ENCODE assay signal across 28 mouse cellular contexts in genomic region chr19:4701221-4701620, GRCm38 (mm10). TPM values are rescaled to one million over a fixed set of nuclear protein-coding genes. Genes with fewer than 3 reads are reported as not detected.
DNase-seq lines count a peak whose midpoint lies in the region; ATAC-seq and TF ChIP-seq lines count a peak whose summit lies in the region.
"Had no signal": no experiment of that assay in that cellular context is flagged by ENCODE, and none has a peak within 500 bp of the region (broad histone marks: within the 10 kb centered on the region; RNA-seq: fewer than 3 reads in every experiment).

No protein-coding gene starts in this region.

- peak; percentile 22 for DNase-seq in cerebellum, adult 9-10 months
- DNase-seq in cerebellum, postnatal 14 days: no peak
- DNase-seq in liver, postnatal 0 days: no peak
- no peak for DNase-seq in liver
- no peak for DNase-seq in urinary bladder, adult 2 months (ENCODE audit: low spot score)
- no peak for DNase-seq in frontal cortex, postnatal 10 days (ENCODE audit: low spot score in 2 of 2)
- DNase-seq: adrenal gland, adult 8-10 months; cerebellum, adult 2 months; gastrocnemius, postnatal 14 days; heart, adult 2 months; heart, postnatal 36 days; kidney, adult 8-10 months; kidney, postnatal 10 days; layer of hippocampus, postnatal 36 days; left cerebral cortex, postnatal 4 days; lung, adult 2 months had no signal

- 22% methylated on average over 7 of the region's 7 CpGs for WGBS in liver, postnatal 0 days (ENCODE audit: insufficient replicate concordance)

- H3K4me3 ChIP-seq in liver, postnatal 0 days (ENCODE audit: low read depth, low read length): no peak overlapping the region
- H3K4me3 ChIP-seq in C2C12 (ENCODE audit: insufficient read depth, poor library complexity, severe bottlenecking): no peak overlapping the region
- H3K4me3 ChIP-seq: forebrain, embryonic 10.5 days; heart, adult 2 months; hindbrain, embryonic 15.5 days; intestine, embryonic 15.5 days; layer of hippocampus, adult 2 months; midbrain, embryonic 10.5 days had no signal

- no peaks in the 10 kb centered on the region for H3K79me2 ChIP-seq in C2C12 (ENCODE audit: control insufficient read depth, insufficient read depth)

- H3K4me2 ChIP-seq in liver, postnatal 0 days (ENCODE audit: low read depth, low read length): no peak overlapping the region
- H3K4me2 ChIP-seq: hindbrain, embryonic 15.5 days; intestine, embryonic 15.5 days; liver, embryonic 11.5 days had no signal

- no peak for TF ChIP-seq EP300 in liver, postnatal 0 days (IDR thresholded peaks at IDR 0.05; ENCODE audit: low read depth)

- H3K27me3 ChIP-seq in liver, postnatal 0 days (ENCODE audit: insufficient read depth, low read length): peaks cover 31% of the 10 kb centered on the region
- H3K27me3 ChIP-seq in C2C12 (ENCODE audit: control insufficient read depth, insufficient read depth, insufficient read length): no peaks in the 10 kb centered on the region
- H3K27me3 ChIP-seq: hindbrain, embryonic 15.5 days had no signal

- no peak overlapping the region for H3ac ChIP-seq in C2C12 (ENCODE audit: control insufficient read depth, insufficient read length, low read depth)

- H3K36me3 ChIP-seq in liver, postnatal 0 days (replicated peaks; ENCODE audit: insufficient read depth, low read length): no peaks in the 10 kb centered on the region
- H3K36me3 ChIP-seq in C2C12 (ENCODE audit: control insufficient read depth, insufficient read depth): no peaks in the 10 kb centered on the region
- H3K36me3 ChIP-seq: forebrain, embryonic 10.5 days; hindbrain, embryonic 15.5 days; intestine, embryonic 15.5 days; midbrain, embryonic 10.5 days had no signal

- ATAC-seq in liver, postnatal 0 days: peak; percentile 66; the same call in 1 of the 2 replicates
- peak; percentile 86 for ATAC-seq in granulocyte monocyte progenitor cell, adult 5-6 weeks (replicated peaks; ENCODE audit: poor library complexity, severe bottlenecking)
- ATAC-seq: activated CD4-positive, CD25-positive, alpha-beta regulatory T cell, adult 4 months; forebrain, embryonic 16.5 days; intestine, embryonic 15.5 days had no signal

- H3K4me1 ChIP-seq in liver, postnatal 0 days (ENCODE audit: insufficient read depth): peaks cover 15% of the 10 kb centered on the region

- no peaks in the 10 kb centered on the region for H3K9me3 ChIP-seq in liver, postnatal 0 days (ENCODE audit: low read length)
- H3K9me3 ChIP-seq: hindbrain, embryonic 15.5 days; intestine, embryonic 15.5 days had no signal

- no peak overlapping the region for H3K27ac ChIP-seq in liver, postnatal 0 days (ENCODE audit: low read depth)
- H3K27ac ChIP-seq: forebrain, embryonic 10.5 days; heart, adult 2 months; hindbrain, embryonic 15.5 days; intestine, embryonic 15.5 days; layer of hippocampus, adult 2 months; macrophage; midbrain, embryonic 10.5 days had no signal

- H3K9ac ChIP-seq in liver, postnatal 0 days (replicated peaks): no peak overlapping the region
- H3K9ac ChIP-seq: hindbrain, embryonic 15.5 days; intestine, embryonic 15.5 days had no signal

- H3K79me3 ChIP-seq in C2C12 (ENCODE audit: low read depth): no peaks in the 10 kb centered on the region

- TF ChIP-seq CTCF in liver, postnatal 0 days (IDR thresholded peaks at IDR 0.05; ENCODE audit: low read depth): no peak
- TF ChIP-seq CTCF in C2C12 (IDR thresholded peaks at IDR 0.05; ENCODE audit: control insufficient read depth, insufficient read depth, insufficient read length): no peak

TF ChIP-seq in C2C12, 6 proteins besides CTCF, POLR2A, EP300 and RAD21:
- TF ChIP-seq FOSL1 (IDR thresholded peaks at IDR 0.05; ENCODE audit: insufficient read depth, low read length, poor library complexity, severe bottlenecking): no peak
- TF ChIP-seq MYOD1 (IDR thresholded peaks at IDR 0.05; ENCODE audit: control insufficient read depth, insufficient read length, low read depth): peak; percentile 49

RNA-seq across cellular contexts. Expression of gene Gm960, which starts 2.8 kb away (rescaled TPM):
- polyA plus RNA-seq in liver, postnatal 0 days (2015; fragmentation: Nextera tagmentation; extraction: Ambion mirVana): 0.21 and 0.33 TPM in 2 replicates
- 0.96 TPM for polyA plus RNA-seq in C2C12 (2012; fragmentation: generic; extraction: Trizol)
- total RNA-seq in granulocyte monocyte progenitor cell, adult 5-6 weeks (2014; fragmentation: Nextera tagmentation): not detected in 2 replicates
- not detected in 2 replicates for total RNA-seq in granulocyte monocyte progenitor cell, adult 5-6 weeks (2017)
- polyA plus RNA-seq in urinary bladder, adult 2 months (2012; rRNA removed): 0.69 and 1.2 TPM in 2 replicates
- total RNA-seq: heart, adult 2 months; heart, postnatal 36 days; neutrophil, adult 5-6 weeks had no signal
- polyA plus RNA-seq: activated CD4-positive, CD25-positive, alpha-beta regulatory T cell, adult 4 months; heart, adult 2 months; macrophage had no signal

RNA-seq across cellular contexts. Expression of gene Sptbn2, which starts 9.7 kb away (rescaled TPM):
- 0.59 and 0.72 TPM in 2 replicates for polyA plus RNA-seq in liver, postnatal 0 days (2015; fragmentation: Nextera tagmentation; extraction: Ambion mirVana)
- polyA plus RNA-seq in C2C12 (2012; fragmentation: generic; extraction: Trizol): 0.15 TPM
- 0.23 TPM in 1 of 2 replicates, not detected in the other for total RNA-seq in granulocyte monocyte progenitor cell, adult 5-6 weeks (2014; fragmentation: Nextera tagmentation)
- not detected in 2 replicates for total RNA-seq in granulocyte monocyte progenitor cell, adult 5-6 weeks (2017)
- 1.4 and 2.4 TPM in 2 replicates for polyA plus RNA-seq in urinary bladder, adult 2 months (2012; rRNA removed)
- total RNA-seq: neutrophil, adult 5-6 weeks had no signal

RNA-seq across cellular contexts. Expression of gene Rbm4b, which starts 55.1 kb away (rescaled TPM):
- 14.1 TPM in 2 replicates for polyA plus RNA-seq in liver, postnatal 0 days (2015; fragmentation: Nextera tagmentation; extraction: Ambion mirVana)
- 8.8 TPM for polyA plus RNA-seq in C2C12 (2012; fragmentation: generic; extraction: Trizol)
- total RNA-seq in granulocyte monocyte progenitor cell, adult 5-6 weeks (2014; fragmentation: Nextera tagmentation): 7.1 and 11.0 TPM in 2 replicates
- 9.8 and 17.5 TPM in 2 replicates for total RNA-seq in granulocyte monocyte progenitor cell, adult 5-6 weeks (2017)
- polyA plus RNA-seq in urinary bladder, adult 2 months (2012; rRNA removed): 10.5 and 11.1 TPM in 2 replicates
